Mouse (Mus musculus): Measurements from ENCODE around the gene Zfp764. TPM values are rescaled to one million over a fixed set of nuclear protein-coding genes. Genes with fewer than 3 reads are reported as not detected.
"Not testable (repeated sequence)": the region's sequence is repeated elsewhere in the genome, so short reads cannot be mapped to it uniquely, and the experiment has no call there.

Gene Zfp764
- polyA plus RNA-seq, 2 experiments: 7.8 to 9.1 TPM

DNA sequence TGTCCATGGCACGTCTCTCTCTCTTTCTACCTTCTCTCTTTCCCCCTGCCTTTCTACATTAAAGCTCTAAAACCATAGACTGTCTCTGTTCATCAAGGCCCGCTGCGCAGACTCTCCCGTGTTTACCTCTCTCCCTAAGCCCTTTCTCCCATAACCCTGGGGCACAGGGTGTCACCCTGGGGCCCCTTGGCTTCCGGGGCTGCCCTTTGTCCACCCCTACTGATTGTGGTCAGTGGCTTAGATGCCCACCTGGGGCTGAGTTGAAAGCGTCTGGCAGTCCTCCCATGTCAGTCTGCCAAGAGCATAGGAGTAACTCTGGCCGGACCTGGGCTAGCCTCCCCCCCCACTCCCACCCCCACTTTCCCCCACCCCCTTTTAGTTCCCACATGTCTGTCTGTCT is 16.3 kb downstream of the Zfp764 start:
- H3K9ac ChIP-seq (ENCODE audit: low read depth, low read length, severe bottlenecking): no peak overlapping the region
- DNase-seq (ENCODE audit: low spot score) (no peak), ATAC-seq (ENCODE audit: low FRiP score, low read depth) (no peak)
- no peak overlapping the region for H3K27ac ChIP-seq (replicated peaks; ENCODE audit: low read depth, low read length)
- H3K4me1 ChIP-seq (ENCODE audit: control insufficient read depth, insufficient read depth, low read length): peaks cover 4% of the 10 kb centered on the region
- H3K4me3 ChIP-seq (replicated peaks; ENCODE audit: low read length): no peak overlapping the region
- 83% methylated on average over 7 of the region's 7 CpGs for WGBS
- peaks cover 10% of the 10 kb centered on the region for H3K36me3 ChIP-seq (ENCODE audit: control insufficient read depth, insufficient read depth, low read length)
- no peaks in the 10 kb centered on the region for H3K9me3 ChIP-seq (ENCODE audit: control insufficient read depth, low read length)
- TF ChIP-seq POLR2A (IDR thresholded peaks at IDR 0.05; ENCODE audit: borderline replicate concordance, extremely low read depth, insufficient read depth, insufficient read length): no peak
- no peaks in the 10 kb centered on the region for H3K27me3 ChIP-seq (ENCODE audit: control insufficient read depth, insufficient read depth, low read length)
- no peak overlapping the region for H3K4me2 ChIP-seq (replicated peaks; ENCODE audit: low read depth, low read length, severe bottlenecking)

DNA sequence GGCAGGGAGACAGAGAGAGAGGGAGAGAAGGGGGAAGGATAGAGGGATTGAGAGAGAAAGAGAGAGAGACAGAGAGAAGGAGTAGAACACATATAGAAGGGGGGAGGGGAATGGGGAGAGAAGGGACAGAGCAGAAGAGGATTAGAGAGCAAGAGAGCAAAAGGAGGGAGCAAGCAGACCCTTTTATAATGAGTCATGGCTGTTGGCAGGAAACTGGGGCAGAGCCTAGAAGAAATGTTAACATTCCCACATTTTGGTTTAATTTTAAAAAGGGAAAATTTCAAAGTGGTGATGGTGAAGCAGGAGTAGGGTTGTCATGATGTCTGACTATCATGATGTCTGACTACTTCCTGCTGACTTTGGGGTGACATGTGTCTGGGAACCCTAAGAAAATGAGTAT is 18.4 kb downstream of the Zfp764 start:
- ATAC-seq (ENCODE audit: low FRiP score, low read depth); H3K27ac ChIP-seq (replicated peaks; ENCODE audit: low read depth, low read length); H3K4me2 ChIP-seq (replicated peaks; ENCODE audit: low read depth, low read length, severe bottlenecking); H3K27me3 ChIP-seq (ENCODE audit: control insufficient read depth, insufficient read depth, low read length); DNase-seq (ENCODE audit: low spot score); H3K9me3 ChIP-seq (ENCODE audit: control insufficient read depth, low read length); H3K9ac ChIP-seq (ENCODE audit: low read depth, low read length, severe bottlenecking); H3K4me3 ChIP-seq (replicated peaks; ENCODE audit: low read length); H3K4me1 ChIP-seq (ENCODE audit: control insufficient read depth, insufficient read depth, low read length): not testable (repeated sequence)
- peaks cover 10% of the 10 kb centered on the region for H3K36me3 ChIP-seq (ENCODE audit: control insufficient read depth, insufficient read depth, low read length)

DNA sequence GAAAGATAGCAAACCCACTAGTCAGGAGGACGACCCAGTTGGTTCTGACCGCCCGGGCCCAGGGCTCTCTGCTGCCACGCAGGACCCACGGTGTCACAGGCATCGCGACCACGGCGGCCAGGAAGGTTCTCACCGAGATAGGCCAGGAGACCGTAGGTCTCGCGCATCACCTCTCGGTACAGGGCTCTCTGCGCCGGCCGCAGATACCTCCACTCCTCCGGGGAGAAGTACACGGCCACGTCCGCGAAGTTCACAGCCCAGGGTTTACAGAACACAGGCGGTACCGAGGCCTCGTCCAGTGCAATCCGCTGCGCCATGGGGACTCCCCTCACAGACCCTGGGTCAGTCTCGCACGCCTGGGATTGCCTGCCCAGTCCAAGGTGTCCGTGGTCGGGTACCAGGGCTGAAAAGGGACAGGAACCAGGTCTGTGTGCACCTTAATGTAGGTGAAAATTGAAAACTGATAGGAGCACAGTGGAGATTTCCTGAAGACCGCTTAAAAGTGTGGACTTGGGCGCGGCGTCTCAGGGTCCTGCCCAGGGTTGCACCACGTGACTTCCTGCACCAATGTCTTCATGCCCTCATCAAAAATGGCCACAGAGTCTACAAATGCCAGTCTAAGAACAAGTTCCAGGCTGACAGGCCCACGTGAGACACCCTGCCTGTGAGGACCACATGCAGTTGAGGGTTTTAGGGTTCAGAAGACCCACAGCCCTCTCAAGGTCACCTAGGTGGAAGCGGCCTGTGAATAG is 19.8 kb downstream of the Zfp764 start, which contains the start of gene 9130019O22Rik:
Gene 9130019O22Rik, minus strand, starts transcription at position 526 of the 752 bp plus-strand sequence.
- H3K27me3 ChIP-seq (ENCODE audit: control insufficient read depth, insufficient read depth, low read length): no peaks in the 10 kb centered on the region
- no peaks in the 10 kb centered on the region for H3K9me3 ChIP-seq (ENCODE audit: control insufficient read depth, low read length)
- H3K27ac ChIP-seq (replicated peaks; ENCODE audit: low read depth, low read length): no peak within 1 kb of the TSS
- TF ChIP-seq POLR2A (IDR thresholded peaks at IDR 0.05; ENCODE audit: borderline replicate concordance, extremely low read depth, insufficient read depth, insufficient read length): no peak
- peak; percentile 94 for ATAC-seq (ENCODE audit: low FRiP score, low read depth)
- peak within 1 kb of the TSS; percentile 64 for H3K9ac ChIP-seq (ENCODE audit: low read depth, low read length, severe bottlenecking)
- H3K36me3 ChIP-seq (ENCODE audit: control insufficient read depth, insufficient read depth, low read length): peaks cover 9% of the 10 kb centered on the region
- 16% methylated on average over 30 of the region's 38 CpGs for WGBS
- no peaks in the 10 kb centered on the region for H3K4me1 ChIP-seq (ENCODE audit: control insufficient read depth, insufficient read depth, low read length)
- peak within 1 kb of the TSS; percentile 64 for H3K4me2 ChIP-seq (replicated peaks; ENCODE audit: low read depth, low read length, severe bottlenecking)
- H3K4me3 ChIP-seq (replicated peaks; ENCODE audit: low read length): peak within 1 kb of the TSS; percentile 53
- peak; percentile 78 for DNase-seq (ENCODE audit: low spot score)

DNA sequence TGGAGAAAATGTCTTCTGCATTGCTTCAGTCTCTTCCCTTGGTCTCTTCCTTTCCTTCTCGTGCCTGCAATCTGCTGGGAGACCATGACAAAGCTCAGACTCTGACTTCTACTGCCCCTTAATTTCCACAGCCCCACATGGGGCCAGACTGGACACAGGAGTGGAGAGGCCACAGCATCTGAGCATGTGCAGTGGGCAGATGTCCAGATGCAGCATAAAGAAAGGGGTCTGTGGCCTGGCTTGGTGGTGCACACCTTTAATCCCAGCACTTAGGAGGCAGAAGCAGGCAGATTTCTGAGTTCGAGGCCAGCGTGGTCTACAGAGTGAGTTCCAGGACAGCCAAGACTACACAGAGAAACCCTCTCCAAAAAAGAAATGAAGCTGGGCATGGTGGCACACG is 21.1 kb downstream of the Zfp764 start:
- not testable (repeated sequence) for DNase-seq (ENCODE audit: low spot score); H3K27ac ChIP-seq (replicated peaks; ENCODE audit: low read depth, low read length)
- WGBS: 94% methylated on average over 4 of the region's 4 CpGs

GRCm38 (mm10) chr7:127378310-127378921 is 28.2 kb downstream of the Zfp764 start:
- H3K4me3 ChIP-seq (replicated peaks; ENCODE audit: low read length): no peak overlapping the region
- 0 out of 2 replicates have a peak, but pooled peaks cover 3% of the 10 kb centered on the region for H3K4me1 ChIP-seq (ENCODE audit: control insufficient read depth, insufficient read depth, low read length)
- no peak for DNase-seq (ENCODE audit: low spot score)
- no peak for TF ChIP-seq POLR2A (IDR thresholded peaks at IDR 0.05; ENCODE audit: borderline replicate concordance, extremely low read depth, insufficient read depth, insufficient read length)
- no peaks in the 10 kb centered on the region for H3K36me3 ChIP-seq (ENCODE audit: control insufficient read depth, insufficient read depth, low read length)
- H3K27me3 ChIP-seq (ENCODE audit: control insufficient read depth, insufficient read depth, low read length): no peaks in the 10 kb centered on the region
- H3K4me2 ChIP-seq (replicated peaks; ENCODE audit: low read depth, low read length, severe bottlenecking): no peak overlapping the region
- ATAC-seq (ENCODE audit: low FRiP score, low read depth): no peak
- H3K9ac ChIP-seq (ENCODE audit: low read depth, low read length, severe bottlenecking): no peak overlapping the region
- 73% methylated on average over 6 of the region's 6 CpGs for WGBS
- no peak overlapping the region for H3K27ac ChIP-seq (replicated peaks; ENCODE audit: low read depth, low read length)
- no peaks in the 10 kb centered on the region for H3K9me3 ChIP-seq (ENCODE audit: control insufficient read depth, low read length)

More for the DNA sequence above, 21.1 kb downstream of the Zfp764 start:
- not testable (repeated sequence) for ATAC-seq (ENCODE audit: low FRiP score, low read depth); H3K9ac ChIP-seq (ENCODE audit: low read depth, low read length, severe bottlenecking); H3K9me3 ChIP-seq (ENCODE audit: control insufficient read depth, low read length); H3K4me3 ChIP-seq (replicated peaks; ENCODE audit: low read length); H3K36me3 ChIP-seq (ENCODE audit: control insufficient read depth, insufficient read depth, low read length); H3K4me2 ChIP-seq (replicated peaks; ENCODE audit: low read depth, low read length, severe bottlenecking); H3K4me1 ChIP-seq (ENCODE audit: control insufficient read depth, insufficient read depth, low read length); H3K27me3 ChIP-seq (ENCODE audit: control insufficient read depth, insufficient read depth, low read length)

Data from limb, embryonic 14.5 days (tissue).